Mouse (Mus musculus): Measurements from ENCODE around the gene Pglyrp2.

Pglyrp2 gene

GRCm38 (mm10) chr17:32402011-32402778, 21.8 kb downstream of the Pglyrp2 start:
- no peak for DNase-seq (ENCODE audit: low read depth)

GRCm38 (mm10) chr17:32396266-32396665, 27.7 kb downstream of the Pglyrp2 start:
- no peak for DNase-seq (ENCODE audit: low read depth)

GRCm38 (mm10) chr17:32393944-32394343, 30.0 kb downstream of the Pglyrp2 start:
- no peak for DNase-seq (ENCODE audit: low read depth)

- DNase-seq (ENCODE audit: low read depth): peak; percentile 76
Observed at GRCm38 (mm10) chr17:32389101-32389659, 34.8 kb downstream of the Pglyrp2 start, which contains the start of gene Wiz. Gene Wiz (minus strand): TSS chr17:32389439.

- no peak for DNase-seq (ENCODE audit: low read depth)
Observed at GRCm38 (mm10) chr17:32388370-32389100, 35.4 kb downstream of the Pglyrp2 start.

GRCm38 (mm10) chr17:32387986-32388369, 36.0 kb downstream of the Pglyrp2 start:
- no peak for DNase-seq (ENCODE audit: low read depth)

GRCm38 (mm10) chr17:32386659-32387432, 37.1 kb downstream of the Pglyrp2 start:
- no peak for DNase-seq (ENCODE audit: low read depth)

- DNase-seq (ENCODE audit: low read depth): no peak
Observed at GRCm38 (mm10) chr17:32383661-32384060, 40.3 kb downstream of the Pglyrp2 start.

GRCm38 (mm10) chr17:32382576-32382975, 41.4 kb downstream of the Pglyrp2 start:
- no peak for DNase-seq (ENCODE audit: low read depth)

- DNase-seq (ENCODE audit: low read depth): no peak
Observed at GRCm38 (mm10) chr17:32378786-32379185, 45.2 kb downstream of the Pglyrp2 start.

- DNase-seq (ENCODE audit: low read depth): no peak
Observed at GRCm38 (mm10) chr17:32377137-32377536, 46.8 kb downstream of the Pglyrp2 start.

- no peak for DNase-seq (ENCODE audit: low read depth)
Observed at GRCm38 (mm10) chr17:32376475-32376874, 47.5 kb downstream of the Pglyrp2 start.

GRCm38 (mm10) chr17:32368991-32369578, 54.9 kb downstream of the Pglyrp2 start:
- DNase-seq (ENCODE audit: low read depth): no peak

GRCm38 (mm10) chr17:32367706-32368105, 56.3 kb downstream of the Pglyrp2 start:
- DNase-seq (ENCODE audit: low read depth): no peak

- no peak for DNase-seq (ENCODE audit: low read depth)
Observed at GRCm38 (mm10) chr17:32365296-32365695, 58.7 kb downstream of the Pglyrp2 start.

GRCm38 (mm10) chr17:32364850-32365249, 59.1 kb downstream of the Pglyrp2 start:
- no peak for DNase-seq (ENCODE audit: low read depth)

GRCm38 (mm10) chr17:32364331-32364730, 59.6 kb downstream of the Pglyrp2 start:
- peak; percentile 78 for DNase-seq (ENCODE audit: low read depth)

- DNase-seq (ENCODE audit: low read depth): no peak
Observed at GRCm38 (mm10) chr17:32363821-32364301, 60.1 kb downstream of the Pglyrp2 start.

GRCm38 (mm10) chr17:32362686-32363085, 61.3 kb downstream of the Pglyrp2 start:
- DNase-seq (ENCODE audit: low read depth): no peak
